In genomic region chr1:191316818-191317217, GRCm38 (mm10) we compare ENCODE assay signal across 8 mouse cellular contexts. TPM values are rescaled to one million over a fixed set of nuclear protein-coding genes. Genes with fewer than 3 reads are reported as not detected.
DNase-seq lines count a peak whose midpoint lies in the region; ATAC-seq lines count a peak whose summit lies in the region.

No protein-coding gene starts in this region.

- no peak for DNase-seq in heart, adult 8-10 months (ENCODE audit: low spot score)
- DNase-seq in A20 (ENCODE audit: low read depth, low spot score): peak; percentile 41
- DNase-seq in lung, postnatal 36 days: peak; percentile 32
- no peak for DNase-seq in retina, postnatal 1 day
- no peak for DNase-seq in layer of hippocampus, adult 18-20 months (ENCODE audit: low spot score in 2 of 2)

- WGBS in heart, embryonic 11.5 days (ENCODE audit: insufficient replicate concordance): 87% methylated on average over 8 of the region's 8 CpGs
- WGBS in hindbrain, embryonic 12.5 days: 86% methylated on average over 8 of the region's 8 CpGs

- no peak overlapping the region for H3K27ac ChIP-seq in heart, embryonic 11.5 days (ENCODE audit: low read depth, low read length)
- H3K27ac ChIP-seq in hindbrain, embryonic 12.5 days: no peak overlapping the region

- ATAC-seq in heart, embryonic 11.5 days (replicated peaks; ENCODE audit: insufficient number of reproducible peaks, low FRiP score, low TSS enrichment): no peak
- no peak for ATAC-seq in hindbrain, embryonic 12.5 days (ENCODE audit: low FRiP score)
- no peak for ATAC-seq in inflammation-experienced regulatory T-cells, adult 6 months

- peaks cover 15% of the 10 kb centered on the region for H3K4me1 ChIP-seq in heart, embryonic 11.5 days (ENCODE audit: control insufficient read depth, insufficient read depth, low read length)
- H3K4me1 ChIP-seq in hindbrain, embryonic 12.5 days: peaks cover 14% of the 10 kb centered on the region

- peak overlapping the region; percentile 95; the same call in 1 of the 2 replicates for H3K9ac ChIP-seq in heart, embryonic 11.5 days (ENCODE audit: low read depth, low read length)
- H3K9ac ChIP-seq in hindbrain, embryonic 12.5 days: no peak overlapping the region

- no peaks in the 10 kb centered on the region for H3K27me3 ChIP-seq in heart, embryonic 11.5 days (ENCODE audit: control insufficient read depth, insufficient read depth, low read length)
- H3K27me3 ChIP-seq in hindbrain, embryonic 12.5 days: no peaks in the 10 kb centered on the region

- no peaks in the 10 kb centered on the region for H3K9me3 ChIP-seq in heart, embryonic 11.5 days (replicated peaks; ENCODE audit: control insufficient read depth, low read length)
- no peaks in the 10 kb centered on the region for H3K9me3 ChIP-seq in hindbrain, embryonic 12.5 days (replicated peaks)

- H3K4me3 ChIP-seq in heart, embryonic 11.5 days (ENCODE audit: low read depth, low read length): peak overlapping the region; percentile 76; the same call in 1 of the 2 replicates
- H3K4me3 ChIP-seq in hindbrain, embryonic 12.5 days: peak overlapping the region; percentile 55; the same call in 1 of the 2 replicates

- H3K4me2 ChIP-seq in heart, embryonic 11.5 days: peak overlapping the region; percentile 71
- peak overlapping the region; percentile 74 for H3K4me2 ChIP-seq in hindbrain, embryonic 12.5 days (replicated peaks)

- H3K36me3 ChIP-seq in heart, embryonic 11.5 days (ENCODE audit: control insufficient read depth, insufficient read depth, low read length): no peaks in the 10 kb centered on the region
- no peaks in the 10 kb centered on the region for H3K36me3 ChIP-seq in hindbrain, embryonic 12.5 days

RNA-seq across cellular contexts. Expression of gene Nenf, which starts 1.2 kb away (rescaled TPM):
- polyA plus RNA-seq in heart, embryonic 11.5 days (2014; fragmentation: Nextera tagmentation; extraction: Ambion mirVana): 106 and 111 TPM in 2 replicates
- 100 to 1,000 TPM in 3 of 4 experiments, 10 to 100 TPM in 1; 90.1 to 115 (median 111) TPM for total RNA-seq in heart, adult 8-10 months (2022)
- 81.0 and 87.3 TPM in 2 replicates for polyA plus RNA-seq in hindbrain, embryonic 12.5 days (2016; fragmentation: Nextera tagmentation; extraction: Ambion mirVana)
- 1 to 10 TPM; 1.7 to 2.5 (median 1.8) TPM for polyA plus RNA-seq in inflammation-experienced regulatory T-cells, adult 6 months (2017; shearing (Covaris generic))
- 10 to 100 TPM; 72.9 to 74.4 TPM for total RNA-seq in layer of hippocampus, adult 18-20 months (2021)

RNA-seq across cellular contexts. Expression of gene Tmem206, which starts 8.9 kb away (rescaled TPM):
- 18.7 and 19.0 TPM in 2 replicates for polyA plus RNA-seq in heart, embryonic 11.5 days (2014; fragmentation: Nextera tagmentation; extraction: Ambion mirVana)
- 1 to 10 TPM; 2.6 to 4.2 (median 3.0) TPM for total RNA-seq in heart, adult 8-10 months (2022)
- 34.2 and 35.1 TPM in 2 replicates for polyA plus RNA-seq in hindbrain, embryonic 12.5 days (2016; fragmentation: Nextera tagmentation; extraction: Ambion mirVana)
- 10 to 100 TPM; 15.5 to 29.6 (median 23.7) TPM for polyA plus RNA-seq in inflammation-experienced regulatory T-cells, adult 6 months (2017; shearing (Covaris generic))
- total RNA-seq in layer of hippocampus, adult 18-20 months (2021): 1 to 10 TPM; 8.4 to 8.6 TPM

Comparison
In these comparisons a context has a peak if more than half of its experiments do, and no peak if none do; other contexts are left out.
1. DNase-seq: peak in A20 (single experiment) and lung, postnatal 36 days (single experiment); none in heart, adult 8-10 months (single experiment), retina, postnatal 1 day (single experiment) and layer of hippocampus, adult 18-20 months (0 of 2).
2. RNA of gene Nenf, which starts 1.2 kb away (polyA plus RNA-seq): 106 to 111 TPM in heart, embryonic 11.5 days and 81.0 to 87.3 TPM in hindbrain, embryonic 12.5 days; 1.7 to 2.5 TPM in inflammation-experienced regulatory T-cells, adult 6 months; every median in the first group is over 10 times any median in the second.